Mouse (Mus musculus) WW6 (cell line): ENCODE measurements around the gene Mst1r.

ENCODE experiments used
- DNase-seq: peaks from one replicate; pipeline ENCODE4 v3.0.0-alpha.2; 2013; ENCODE audit warnings: low read depth, low spot score

The Mst1r gene

GRCm38 (mm10) chr9:107955613-107956289 is 49.1 kb downstream of the Mst1r start:
- DNase-seq: no peak

GRCm38 (mm10) chr9:107957141-107957540 is 50.5 kb downstream of the Mst1r start:
- no peak for DNase-seq

- no peak for DNase-seq
These were observed 53.2 kb downstream of the Mst1r start for GRCm38 (mm10) chr9:107959896-107960295.

GRCm38 (mm10) chr9:107960928-107961327 is 54.3 kb downstream of the Mst1r start:
- DNase-seq: no peak

- peak; percentile 61 for DNase-seq
These were observed 54.7 kb downstream of the Mst1r start for GRCm38 (mm10) chr9:107961351-107961762.

- DNase-seq: no peak
These were observed 55.2 kb downstream of the Mst1r start for GRCm38 (mm10) chr9:107961881-107962280.

- no peak for DNase-seq
These were observed 56.2 kb downstream of the Mst1r start for GRCm38 (mm10) chr9:107962916-107963315.

- no peak for DNase-seq
These were observed 57.0 kb downstream of the Mst1r start for GRCm38 (mm10) chr9:107963700-107964099.

GRCm38 (mm10) chr9:107964681-107965080 is 58.0 kb downstream of the Mst1r start:
- DNase-seq: no peak

GRCm38 (mm10) chr9:107966676-107967075 is 60.0 kb downstream of the Mst1r start:
- DNase-seq: no peak

GRCm38 (mm10) chr9:107967437-107967836 is 60.8 kb downstream of the Mst1r start:
- DNase-seq: no peak

GRCm38 (mm10) chr9:107968531-107968930 is 61.9 kb downstream of the Mst1r start:
- no peak for DNase-seq
